ENCODE assay signal across 13 mouse cellular contexts in genomic region chr4:98789133-98789765, GRCm38 (mm10). TPM values are rescaled to one million over a fixed set of nuclear protein-coding genes. Genes with fewer than 3 reads are reported as not detected.
DNase-seq lines count a peak whose midpoint lies in the region; ATAC-seq and TF ChIP-seq lines count a peak whose summit lies in the region.
"Had no signal": no experiment of that assay in that cellular context is flagged by ENCODE, and none has a peak within 500 bp of the region (broad histone marks: within the 10 kb centered on the region; RNA-seq: fewer than 3 reads in every experiment).

No protein-coding gene starts in this region.

- peak overlapping the region; percentile 54 for H3K27ac ChIP-seq in heart, embryonic 13.5 days (replicated peaks)
- no peak overlapping the region for H3K27ac ChIP-seq in brown adipose tissue, adult 24 weeks (replicated peaks; ENCODE audit: low read depth, low read length)
- H3K27ac ChIP-seq in hindbrain, embryonic 16.5 days (ENCODE audit: low read depth, low read length), result 0 out of 2 replicates have a peak overlapping the region, but pooled peaks have one; percentile 12
- no peak overlapping the region for H3K27ac ChIP-seq in midbrain, embryonic 12.5 days (replicated peaks)
- H3K27ac ChIP-seq in thymus, adult 2 months (ENCODE audit: control insufficient read depth, insufficient read depth, low read length), result no peak overlapping the region
- H3K27ac ChIP-seq: macrophage had no signal

- H3K36me3 ChIP-seq in heart, embryonic 13.5 days, result no peaks in the 10 kb centered on the region
- H3K36me3 ChIP-seq in hindbrain, embryonic 16.5 days (ENCODE audit: control insufficient read depth, insufficient read depth, low read length), result no peaks in the 10 kb centered on the region
- H3K36me3 ChIP-seq in midbrain, embryonic 12.5 days, result no peaks in the 10 kb centered on the region
- H3K36me3 ChIP-seq in thymus, adult 2 months (ENCODE audit: control insufficient read depth, insufficient read depth, low read length), result no peaks in the 10 kb centered on the region

- H3K4me1 ChIP-seq in heart, embryonic 13.5 days, result peaks cover 23% of the 10 kb centered on the region
- peaks cover 5% of the 10 kb centered on the region; the same call in 1 of the 2 replicates for H3K4me1 ChIP-seq in brown adipose tissue, adult 24 weeks (ENCODE audit: control insufficient read depth, insufficient read depth, insufficient read length, low read length)
- peaks cover 9% of the 10 kb centered on the region for H3K4me1 ChIP-seq in hindbrain, embryonic 16.5 days (ENCODE audit: control insufficient read depth, insufficient read depth, low read depth, low read length)
- peaks cover 18% of the 10 kb centered on the region for H3K4me1 ChIP-seq in midbrain, embryonic 12.5 days
- H3K4me1 ChIP-seq in thymus, adult 2 months (replicated peaks; ENCODE audit: control insufficient read depth, insufficient read depth, low read length), result no peaks in the 10 kb centered on the region

- no peak for TF ChIP-seq CTCF in thymus, adult 2 months (IDR thresholded peaks at IDR 0.05; ENCODE audit: borderline replicate concordance, control insufficient read depth, extremely low read depth, insufficient read depth, low read length, poor library complexity)

- WGBS in heart, embryonic 13.5 days, result 54% methylated on average over 7 of the region's 7 CpGs
- 50% methylated on average over 7 of the region's 7 CpGs for WGBS in hindbrain, embryonic 16.5 days
- WGBS in midbrain, embryonic 12.5 days, result 72% methylated on average over 7 of the region's 7 CpGs
- WGBS in thymus, adult 2 months, result 85% methylated on average over 7 of the region's 7 CpGs

- peak overlapping the region; percentile 65 for H3K9ac ChIP-seq in heart, embryonic 13.5 days
- H3K9ac ChIP-seq in hindbrain, embryonic 16.5 days (ENCODE audit: low read depth, low read length), result 0 out of 2 replicates have a peak overlapping the region, but pooled peaks have one; percentile 20
- no peak overlapping the region for H3K9ac ChIP-seq in midbrain, embryonic 12.5 days (replicated peaks)

- H3K27me3 ChIP-seq in heart, embryonic 13.5 days (replicated peaks), result peaks cover 3% of the 10 kb centered on the region; the same call in 1 of the 2 replicates
- H3K27me3 ChIP-seq in hindbrain, embryonic 16.5 days (replicated peaks; ENCODE audit: control insufficient read depth, insufficient read depth, low read length), result no peaks in the 10 kb centered on the region
- H3K27me3 ChIP-seq in midbrain, embryonic 12.5 days, result no peaks in the 10 kb centered on the region; the same call in 1 of the 2 replicates
- no peaks in the 10 kb centered on the region for H3K27me3 ChIP-seq in thymus, adult 2 months (ENCODE audit: control insufficient read depth, insufficient read depth, low read length)

- DNase-seq in heart, adult 9 months (ENCODE audit: low spot score in 2 of 2), result no peak
- no peak for DNase-seq in thymus, adult 2 months
- DNase-seq in gastrocnemius, postnatal 14 days, result no peak
- no peak for DNase-seq in retina, embryonic 14.5 days (ENCODE audit: low spot score)
- DNase-seq: spleen, adult 18-20 months had no signal

- H3K4me2 ChIP-seq in heart, embryonic 13.5 days, result peak overlapping the region; percentile 69
- peak overlapping the region; percentile 48 for H3K4me2 ChIP-seq in hindbrain, embryonic 16.5 days (ENCODE audit: low read length)
- peak overlapping the region; percentile 50 for H3K4me2 ChIP-seq in midbrain, embryonic 12.5 days (replicated peaks)

- intact Hi-C loops in gastrocnemius, postnatal 14 days (cut with DNase I; ENCODE audit: low total_unique reads), result no loop called here

- TF ChIP-seq POLR2A in thymus, adult 2 months (IDR thresholded peaks at IDR 0.05; ENCODE audit: control insufficient read depth, extremely low read depth, insufficient read depth, low read length, poor library complexity), result no peak

- peak overlapping the region; percentile 50 for H3K4me3 ChIP-seq in heart, embryonic 13.5 days
- H3K4me3 ChIP-seq in brown adipose tissue, adult 24 weeks (ENCODE audit: insufficient read depth, low read depth, low read length), result peak overlapping the region; percentile 7; the same call in 1 of the 2 replicates
- peak overlapping the region; percentile 25 for H3K4me3 ChIP-seq in hindbrain, embryonic 16.5 days (ENCODE audit: low read length)
- peak overlapping the region; percentile 35 for H3K4me3 ChIP-seq in midbrain, embryonic 12.5 days
- no peak overlapping the region for H3K4me3 ChIP-seq in thymus, adult 2 months (ENCODE audit: control insufficient read depth, insufficient read depth, low read length)

- no peaks in the 10 kb centered on the region for H3K9me3 ChIP-seq in heart, embryonic 13.5 days
- no peaks in the 10 kb centered on the region for H3K9me3 ChIP-seq in hindbrain, embryonic 16.5 days (ENCODE audit: control insufficient read depth, low read length)
- H3K9me3 ChIP-seq in midbrain, embryonic 12.5 days, result no peaks in the 10 kb centered on the region

- no peak for ATAC-seq in heart, embryonic 13.5 days (ENCODE audit: extremely low read depth, insufficient number of reproducible peaks, low FRiP score, low TSS enrichment)
- peak; percentile 54; the same call in 1 of the 2 replicates for ATAC-seq in hindbrain, embryonic 16.5 days
- peak; percentile 35; the same call in 1 of the 2 replicates for ATAC-seq in midbrain, embryonic 12.5 days (ENCODE audit: low FRiP score, low read depth)

RNA-seq across cellular contexts. Expression of gene Kank4, which starts 28.1 kb away (rescaled TPM):
- 0.57 and 0.70 TPM in 2 replicates for polyA plus RNA-seq in heart, embryonic 13.5 days (2015; fragmentation: Nextera tagmentation; extraction: Ambion mirVana)
- polyA plus RNA-seq in brown adipose tissue, adult 24 weeks (2012; ENCODE audit: insufficient read depth, insufficient read length, missing spikeins), result 0.54 and 0.63 TPM in 2 replicates
- 0.55 and 0.61 TPM in 2 replicates for polyA plus RNA-seq in hindbrain, embryonic 16.5 days (2015; fragmentation: Nextera tagmentation; extraction: Ambion mirVana)
- polyA plus RNA-seq in midbrain, embryonic 12.5 days (2016; fragmentation: Nextera tagmentation; extraction: Ambion mirVana), result 0.55 and 0.89 TPM in 2 replicates
- polyA plus RNA-seq in thymus, adult 2 months (2012; rRNA removed), result 0.14 and 0.31 TPM in 2 replicates
- 1 to 10 TPM; 1.9 to 4.8 TPM for total RNA-seq in gastrocnemius, postnatal 14 days (2021)
- total RNA-seq: common myeloid progenitor, adult 5-6 weeks; hematopoietic stem cell, adult 5-6 weeks had no signal
- polyA plus RNA-seq: activated CD4-positive, CD25-positive, alpha-beta regulatory T cell, adult 4 months; macrophage had no signal

RNA-seq across cellular contexts. Expression of gene I0C0044D17Rik, which starts 34.4 kb away (rescaled TPM):
- polyA plus RNA-seq in heart, embryonic 13.5 days (2015; fragmentation: Nextera tagmentation; extraction: Ambion mirVana), result not detected in 2 replicates
- not detected in 2 replicates for polyA plus RNA-seq in brown adipose tissue, adult 24 weeks (2012; ENCODE audit: insufficient read depth, insufficient read length, missing spikeins)
- not detected in 2 replicates for polyA plus RNA-seq in hindbrain, embryonic 16.5 days (2015; fragmentation: Nextera tagmentation; extraction: Ambion mirVana)
- polyA plus RNA-seq in midbrain, embryonic 12.5 days (2016; fragmentation: Nextera tagmentation; extraction: Ambion mirVana), result not detected in 2 replicates
- polyA plus RNA-seq in thymus, adult 2 months (2012; rRNA removed), result not detected in 2 replicates
- total RNA-seq in gastrocnemius, postnatal 14 days (2021), result not detected
- total RNA-seq: common myeloid progenitor, adult 5-6 weeks; hematopoietic stem cell, adult 5-6 weeks had no signal
- polyA plus RNA-seq: activated CD4-positive, CD25-positive, alpha-beta regulatory T cell, adult 4 months; macrophage had no signal

Comparison
In these comparisons a context has a peak if more than half of its experiments do, and no peak if none do; other contexts are left out.
1. H3K27ac ChIP-seq: peak in heart, embryonic 13.5 days (single experiment) and hindbrain, embryonic 16.5 days (single experiment); none in brown adipose tissue, adult 24 weeks (single experiment), midbrain, embryonic 12.5 days (single experiment) and thymus, adult 2 months (single experiment).
2. Peak in every context shown above with its lines, with median percentiles within 50 percentile points of each other: H3K4me2 ChIP-seq.